Mouse (Mus musculus) urinary bladder, postnatal 10 days (tissue): ENCODE results near the gene Gca.
A peak's percentile ranks its signal among the peaks of the same experiment; 100 is the strongest.

Experiments used
- DNase-seq: peaks from one replicate; pipeline ENCODE4 v3.0.0; 2022; ENCODE audit warnings: low spot score

Gca gene

GRCm38 (mm10) chr2:62664135-62664670 is at the start of gene Gca:
TSS of gene Gca (plus strand) at chr2:62664285.
- DNase-seq, result peak; percentile 15

GRCm38 (mm10) chr2:62618934-62619341 is 45.1 kb upstream of the Gca start:
- DNase-seq, result no peak

- DNase-seq, result no peak
These were observed 44.4 kb upstream of the Gca start for GRCm38 (mm10) chr2:62619679-62620078.

GRCm38 (mm10) chr2:62623024-62623441 is 41.1 kb upstream of the Gca start:
- DNase-seq, result no peak

GRCm38 (mm10) chr2:62627728-62628127 is 36.4 kb upstream of the Gca start:
- DNase-seq, result no peak

- DNase-seq, result no peak
These were observed 35.7 kb upstream of the Gca start for GRCm38 (mm10) chr2:62628356-62628755.

GRCm38 (mm10) chr2:62630446-62630845 is 33.6 kb upstream of the Gca start:
- no peak for DNase-seq

GRCm38 (mm10) chr2:62639869-62640268 is 24.2 kb upstream of the Gca start:
- DNase-seq, result no peak

- DNase-seq, result no peak
These were observed 20.4 kb upstream of the Gca start for GRCm38 (mm10) chr2:62643405-62644305.

GRCm38 (mm10) chr2:62644891-62645290 is 19.2 kb upstream of the Gca start:
- no peak for DNase-seq

GRCm38 (mm10) chr2:62645475-62645874 is 18.6 kb upstream of the Gca start:
- no peak for DNase-seq

- peak; percentile 14 for DNase-seq
These were observed 18.0 kb upstream of the Gca start, which contains the start of gene Ifih1 for GRCm38 (mm10) chr2:62646014-62646645. TSS of gene Ifih1 (minus strand) at chr2:62646255.

GRCm38 (mm10) chr2:62646671-62647289 is 17.3 kb upstream of the Gca start:
- DNase-seq, result no peak

GRCm38 (mm10) chr2:62651890-62652289 is 12.2 kb upstream of the Gca start:
- DNase-seq, result no peak

- DNase-seq, result no peak
These were observed 11.6 kb upstream of the Gca start for GRCm38 (mm10) chr2:62652466-62652865.

GRCm38 (mm10) chr2:62654519-62655338 is 9.4 kb upstream of the Gca start:
- no peak for DNase-seq

- DNase-seq, result no peak
These were observed 8.0 kb upstream of the Gca start for GRCm38 (mm10) chr2:62656072-62656471.

GRCm38 (mm10) chr2:62660565-62660964 is 3.5 kb upstream of the Gca start:
- DNase-seq, result no peak

GRCm38 (mm10) chr2:62662560-62662959 is 1.5 kb upstream of the Gca start:
- DNase-seq, result no peak

GRCm38 (mm10) chr2:62664839-62665238 is 754 bp downstream of the Gca start:
- DNase-seq, result no peak

- no peak for DNase-seq
These were observed 1.5 kb downstream of the Gca start for GRCm38 (mm10) chr2:62665536-62665935.

- no peak for DNase-seq
These were observed 5.8 kb downstream of the Gca start for GRCm38 (mm10) chr2:62669848-62670247.
